Mouse (Mus musculus) CD4-positive, CD25-positive, alpha-beta regulatory T cell, adult 9 weeks (primary cell): ENCODE measurements around the gene Rpsa. TPM values are rescaled to one million over a fixed set of nuclear protein-coding genes. Genes with fewer than 3 reads are reported as not detected.

Experiments used
- polyA plus RNA-seq: library from polyadenylated mRNA; unstranded; fragments of 100-300 nt; shearing (Covaris generic); gene quantifications from one replicate; pipeline ENCODE4 v1.2.1, GENCODE M21; 2017

Gene Rpsa
- 2,401 TPM for polyA plus RNA-seq

GRCm38 (mm10) chr9:120127538-120128251 lies at the start of gene Rpsa:
Gene Rpsa (plus strand): TSS chr9:120127689.

GRCm38 (mm10) chr9:120091696-120092238 lies 35.7 kb upstream of the Rpsa start, which contains the start of gene Ccr8:
Gene Ccr8 (plus strand): TSS chr9:120092114.

GRCm38 (mm10) chr9:120110211-120111018 lies 17.1 kb upstream of the Rpsa start, which contains the start of gene Slc25a38:
Gene Slc25a38 (plus strand): TSS chr9:120110374.

GRCm38 (mm10) chr9:120149222-120149828 lies 21.8 kb downstream of the Rpsa start, which contains the start of gene Mobp:
Gene Mobp (plus strand): TSS chr9:120149707.

Other genes with a start within 250 kb of the Rpsa start
- 72.9 TPM for gene Wdr48, start 232.8 kb upstream of the Rpsa start, polyA plus RNA-seq
- gene Gorasp1, start 190.1 kb upstream of the Rpsa start, polyA plus RNA-seq, result 15.6 TPM
- gene Ttc21a, start 190.1 kb upstream of the Rpsa start, polyA plus RNA-seq, result not detected
- 52.1 TPM for gene Csrnp1, start 143.0 kb upstream of the Rpsa start, polyA plus RNA-seq
- not detected for gene Xirp1, start 104.1 kb upstream of the Rpsa start, polyA plus RNA-seq
- 0.22 TPM for gene Cx3cr1, start 57.8 kb upstream of the Rpsa start, polyA plus RNA-seq
- gene Ccr8, start 35.6 kb upstream of the Rpsa start, polyA plus RNA-seq, result 96.2 TPM
- 51.0 TPM for gene Slc25a38, start 17.3 kb upstream of the Rpsa start, polyA plus RNA-seq
- not detected for gene Mobp, start 22.0 kb downstream of the Rpsa start, polyA plus RNA-seq
- gene Myrip, start 173.8 kb downstream of the Rpsa start, polyA plus RNA-seq, result not detected